Mouse (Mus musculus) heart, postnatal 36 days (tissue): ENCODE measurements at regions not wholly inside any gene's neighbourhood (a gene's known extent, or its start where the extent isn't known, plus 50 kb on each side); places are given as distances from the start of the nearest gene placed in this dataset.
"Not testable (repeated sequence)": the region's sequence is repeated elsewhere in the genome, so short reads cannot be mapped to it uniquely, and the experiment has no call there.

Experiments
- DNase-seq, 2 experiments: peaks; one replicate each; pipeline ENCODE4 v3.0.0; 2021 to 2022
- intact Hi-C: fragments of 180-260 bp; cut with DNase I; formaldehyde crosslinking; loops from one replicate; pipeline ENCODE4 v1.15.1; 2025

GRCm38 (mm10) chr17:49275421-49275820 is 152.7 kb upstream of the Mocs1 start:
- no peak for DNase-seq
- intact Hi-C loops, result no loop called here

DNA sequence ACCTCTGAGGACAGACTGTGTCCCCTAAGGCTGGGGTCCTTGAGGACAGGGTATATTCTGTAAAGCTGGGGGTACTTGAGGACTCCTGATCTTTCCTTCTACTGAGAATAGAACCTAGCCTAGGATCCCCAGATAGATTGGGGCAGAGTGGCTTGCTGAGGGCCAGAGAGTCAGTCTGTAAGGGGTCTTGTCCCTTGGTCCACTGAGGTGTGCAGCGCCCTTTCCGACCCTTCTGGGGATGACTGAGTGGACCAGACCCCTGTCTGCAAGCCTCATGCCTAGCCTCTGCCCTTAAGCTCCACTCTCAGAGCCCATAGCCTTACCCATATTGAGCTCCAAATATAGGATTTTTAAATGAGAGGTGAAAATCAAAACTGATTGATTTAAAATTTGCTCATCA is 152.2 kb upstream of the Mocs1 start:
- intact Hi-C loops, result no loop called here
- no peak for DNase-seq

- no peak for DNase-seq
- intact Hi-C loops, result no loop called here
These were observed 149.6 kb upstream of the Mocs1 start for GRCm38 (mm10) chr17:49278541-49278940.

DNA sequence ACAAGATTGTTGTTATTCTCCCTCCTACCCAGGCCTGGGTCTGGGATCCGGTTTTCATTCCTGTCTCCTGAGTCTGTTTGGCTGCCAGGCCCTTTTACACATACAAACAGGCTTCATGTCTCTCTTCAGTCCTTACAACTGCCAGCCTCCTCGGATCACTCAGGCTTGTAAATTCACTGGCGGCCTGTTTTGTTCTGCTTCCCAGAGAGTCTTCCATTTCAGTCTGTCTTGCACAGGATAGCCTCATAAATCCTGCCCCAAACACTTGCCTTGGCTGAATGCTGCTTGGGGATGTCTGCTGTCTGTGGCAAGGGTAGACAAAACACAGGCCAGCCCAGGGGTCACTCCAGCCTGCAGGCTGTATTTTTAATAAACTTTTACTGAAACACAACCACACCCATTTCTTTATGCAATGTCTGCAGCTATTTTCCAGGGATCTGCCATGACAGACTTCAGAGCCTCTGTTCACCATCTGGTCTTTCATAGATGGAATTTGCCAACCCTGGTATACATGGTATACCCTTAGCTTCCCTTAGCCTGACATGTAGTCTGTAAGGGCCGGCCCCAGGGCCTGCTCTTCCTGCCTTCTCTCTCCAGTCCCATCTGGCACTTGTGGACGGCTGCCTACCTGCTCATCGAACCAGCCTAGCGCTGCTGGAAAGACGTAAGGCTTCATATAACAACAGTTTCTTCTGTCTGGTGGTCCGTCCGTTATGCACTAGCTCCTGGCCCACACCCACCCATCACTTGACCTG is 149.0 kb upstream of the Mocs1 start:
- intact Hi-C loops, result no loop called here
- DNase-seq, result no peak

DNA sequence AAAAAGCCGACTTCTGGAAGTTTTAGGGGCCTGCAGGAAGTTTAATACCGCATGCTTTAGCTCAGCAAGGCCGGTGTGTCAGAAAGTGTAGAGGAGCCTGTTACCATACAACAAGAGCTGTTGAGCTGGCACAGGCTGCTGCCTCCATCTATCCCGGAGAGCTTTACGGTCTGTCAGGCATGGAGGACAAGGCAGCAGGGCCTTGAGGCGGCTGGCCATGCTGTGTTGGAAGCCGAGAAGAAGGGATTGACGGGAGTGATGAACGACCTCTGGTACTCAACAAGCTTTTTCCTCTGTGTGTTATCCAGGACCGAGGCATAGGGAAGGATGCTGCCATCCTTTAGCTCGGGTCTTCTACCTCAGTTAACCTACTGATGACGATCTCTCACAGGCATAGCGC is 146.8 kb upstream of the Mocs1 start:
- intact Hi-C loops, result no loop called here
- no peak for DNase-seq

DNA sequence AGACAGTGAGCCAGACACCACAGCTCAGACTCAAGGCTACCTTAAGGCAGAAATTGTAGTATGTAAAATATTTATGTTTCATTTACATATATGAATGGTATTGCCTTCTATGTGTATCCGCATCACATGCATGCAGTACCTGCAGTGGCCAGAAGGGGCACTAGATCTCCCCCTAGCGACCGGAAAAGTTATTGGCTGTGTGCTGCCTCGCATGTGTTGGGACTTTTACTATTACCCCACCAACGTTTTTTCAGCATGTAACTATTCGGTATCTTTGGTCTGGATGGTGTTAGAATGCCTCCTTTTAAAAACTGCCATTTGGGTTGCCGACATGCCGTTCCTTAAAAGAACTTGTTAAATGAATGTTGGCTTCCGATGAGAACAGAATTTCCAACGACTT is 145.7 kb upstream of the Mocs1 start:
- intact Hi-C loops, result no loop called here

GRCm38 (mm10) chr17:49283491-49283890 is 144.7 kb upstream of the Mocs1 start:
- intact Hi-C loops, result no loop called here
- no peak for DNase-seq

More for the DNA sequence above, 145.7 kb upstream of the Mocs1 start:
- DNase-seq, result no peak

GRCm38 (mm10) chr17:49291636-49292035 is 136.5 kb upstream of the Mocs1 start:
- DNase-seq, result no peak
- intact Hi-C loops, result no loop called here

- intact Hi-C loops, result no loop called here
- DNase-seq, result no peak
These were observed 123.7 kb upstream of the Mocs1 start for GRCm38 (mm10) chr17:49304461-49304860.

GRCm38 (mm10) chr17:49305116-49305515 is 123.0 kb upstream of the Mocs1 start:
- no peak for DNase-seq
- intact Hi-C loops, result no loop called here

DNA sequence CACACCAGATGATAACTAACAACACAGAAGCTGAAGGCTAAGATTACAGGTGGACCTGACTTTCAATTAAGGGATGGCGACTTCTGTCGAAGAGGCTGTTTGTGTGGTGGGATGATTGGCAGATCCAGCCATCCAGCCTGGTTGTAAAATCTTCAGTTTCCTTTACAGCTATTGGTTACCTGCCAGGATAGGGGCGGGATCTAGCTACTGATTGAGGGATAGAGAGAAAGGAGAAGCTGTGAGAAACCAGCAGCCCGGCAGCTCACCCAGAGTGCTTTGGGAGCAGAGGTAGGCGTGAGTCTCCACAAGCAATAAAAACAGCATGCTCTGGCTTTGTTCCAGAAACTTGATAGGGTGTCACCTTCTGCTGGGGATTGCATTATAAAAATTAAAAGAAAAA is 119.1 kb upstream of the Mocs1 start:
- DNase-seq, result no peak
- intact Hi-C loops, result no loop called here

- intact Hi-C loops, result no loop called here
- DNase-seq, result no peak
These were observed 114.0 kb upstream of the Mocs1 start for GRCm38 (mm10) chr17:49314196-49314595.

DNA sequence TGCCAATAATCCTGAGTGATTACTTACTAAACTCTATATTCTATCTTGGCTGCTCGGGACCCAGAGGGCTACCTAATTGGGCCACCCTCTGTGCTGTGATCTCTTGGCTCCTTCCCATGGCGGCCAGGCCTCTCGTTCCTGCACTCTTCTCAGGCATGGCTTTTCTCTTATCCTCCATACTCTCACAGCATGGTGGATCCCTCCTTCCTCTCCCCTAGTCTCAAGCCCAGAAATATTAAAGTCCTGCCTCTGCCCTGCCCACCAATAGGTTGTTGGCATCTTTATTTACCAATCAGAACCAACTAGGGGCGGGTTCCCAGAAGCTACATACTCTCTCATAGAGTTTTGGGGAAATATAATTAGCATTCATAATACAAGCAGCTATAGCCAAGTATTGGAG is 100.6 kb upstream of the Mocs1 start:
- no peak for DNase-seq
- intact Hi-C loops, result no loop called here

- no peak for DNase-seq
- intact Hi-C loops, result no loop called here
These were observed 92.8 kb upstream of the Mocs1 start for GRCm38 (mm10) chr17:49335318-49335717.

- intact Hi-C loops, result no loop called here
- DNase-seq, result no peak
These were observed 90.3 kb upstream of the Mocs1 start for GRCm38 (mm10) chr17:49337881-49338280.

DNA sequence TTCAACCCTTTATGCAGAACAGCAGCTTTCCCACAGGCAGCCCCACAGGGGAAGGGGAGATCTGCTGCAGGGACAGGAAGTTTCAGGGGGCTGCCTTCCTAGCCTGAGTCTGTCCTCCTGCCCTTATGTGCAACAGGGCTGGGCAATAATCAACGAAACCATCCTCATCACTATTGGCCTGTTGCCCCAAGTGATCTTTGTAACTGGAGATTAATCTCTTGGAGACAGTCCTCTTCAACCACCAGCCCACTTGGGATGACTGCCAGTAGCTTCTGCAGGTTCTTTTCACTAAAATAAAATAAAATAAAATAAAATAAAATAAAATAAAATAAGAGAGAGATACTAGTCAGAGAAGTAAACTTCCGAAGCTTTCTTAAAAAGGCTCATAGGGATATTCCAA is 85.5 kb upstream of the Mocs1 start:
- no peak for DNase-seq
- intact Hi-C loops, result no loop called here

DNA sequence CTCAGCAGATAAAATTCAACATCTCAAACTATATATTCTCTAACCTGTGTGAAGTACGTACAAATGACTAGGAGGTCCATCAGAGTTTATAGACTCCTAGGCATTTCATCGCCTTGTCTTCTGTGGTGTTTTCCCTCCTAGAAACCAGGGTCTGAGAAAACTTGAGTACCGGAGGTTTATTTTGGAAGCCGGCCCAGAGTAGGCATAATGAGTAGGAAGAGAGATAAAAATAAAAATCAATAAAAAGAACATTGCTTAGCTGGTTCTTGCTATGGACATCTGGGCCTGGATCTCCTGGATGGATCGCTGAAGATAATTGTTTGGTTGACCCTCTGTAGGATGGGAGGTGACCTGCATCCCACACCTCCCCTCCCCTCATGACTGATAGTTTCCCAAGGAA is 81.5 kb upstream of the Mocs1 start:
- intact Hi-C loops, result no loop called here
- no peak for DNase-seq

GRCm38 (mm10) chr17:49349328-49349727 is 78.8 kb upstream of the Mocs1 start:
- DNase-seq, result no peak
- intact Hi-C loops, result no loop called here

DNA sequence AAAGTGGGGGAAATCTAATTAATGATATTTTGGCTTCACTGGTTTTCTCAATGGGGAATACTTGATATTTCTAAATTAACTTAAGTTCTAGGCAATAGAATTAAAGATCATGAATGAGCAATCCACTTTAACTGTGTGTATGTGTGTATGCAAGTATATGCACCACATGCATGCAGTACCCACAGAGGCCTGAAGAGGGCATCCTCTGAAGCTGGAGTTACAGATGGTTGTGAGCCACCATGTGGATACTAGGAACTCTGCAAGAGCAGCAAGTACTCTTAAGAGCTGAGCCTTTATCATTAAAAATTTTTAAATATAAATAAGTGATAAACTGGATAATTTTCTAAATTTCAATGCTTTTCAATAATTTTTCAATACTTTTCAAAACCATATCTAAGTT is 69.0 kb upstream of the Mocs1 start:
- intact Hi-C loops, result no loop called here
- no peak for DNase-seq

- intact Hi-C loops, DNase-seq: not testable (repeated sequence)
These were observed 67.9 kb upstream of the Mocs1 start for GRCm38 (mm10) chr17:49360251-49360650.

GRCm38 (mm10) chr17:49367791-49368190 is 60.4 kb upstream of the Mocs1 start:
- no peak for DNase-seq
- intact Hi-C loops, result no loop called here

DNA sequence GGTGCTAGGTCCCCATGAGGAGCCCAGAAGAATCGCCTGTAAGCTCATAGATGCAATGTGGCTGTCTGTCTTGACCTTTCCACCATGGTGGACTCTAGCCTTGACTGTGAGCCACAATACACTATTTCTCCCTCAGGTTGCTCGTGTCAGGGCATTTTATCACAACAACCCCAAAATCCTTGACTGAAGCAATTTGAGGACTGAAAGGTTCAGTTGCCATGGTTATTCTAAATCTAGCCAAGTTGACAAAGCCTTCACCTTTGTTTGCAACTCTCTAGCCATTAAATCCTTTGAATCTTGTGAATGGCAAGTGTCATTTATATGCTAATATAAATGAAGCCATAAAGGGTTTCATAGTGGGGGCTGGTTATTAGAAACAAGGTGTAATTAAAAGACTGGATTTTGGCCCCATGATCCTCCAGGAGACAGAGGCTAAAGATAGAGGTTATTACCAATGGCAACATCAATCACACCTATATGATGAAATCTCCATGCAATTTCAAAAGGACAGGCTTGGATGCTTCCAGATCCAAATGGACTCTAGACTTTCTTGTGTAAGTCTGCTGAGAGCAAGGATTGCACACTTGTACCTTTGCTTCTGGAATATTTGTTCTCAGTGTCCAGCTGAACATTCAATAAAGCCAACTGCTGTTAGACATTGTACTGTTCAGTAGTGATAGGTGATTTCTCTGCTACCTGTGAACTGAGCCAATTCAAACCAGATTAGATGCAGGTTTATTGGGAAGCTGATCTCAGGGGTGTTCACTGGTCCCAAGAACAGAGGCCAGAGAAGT is 59.5 kb upstream of the Mocs1 start:
- intact Hi-C loops, result no loop called here

More for the DNA sequence above, 59.5 kb upstream of the Mocs1 start:
- no peak for DNase-seq
